Mouse (Mus musculus): ENCODE data around the gene 2900092C05Rik. TPM values are rescaled to one million over a fixed set of nuclear protein-coding genes. Genes with fewer than 3 reads are reported as not detected.

The 2900092C05Rik gene
- total RNA-seq (2023), result not detected in 4 replicates

DNA sequence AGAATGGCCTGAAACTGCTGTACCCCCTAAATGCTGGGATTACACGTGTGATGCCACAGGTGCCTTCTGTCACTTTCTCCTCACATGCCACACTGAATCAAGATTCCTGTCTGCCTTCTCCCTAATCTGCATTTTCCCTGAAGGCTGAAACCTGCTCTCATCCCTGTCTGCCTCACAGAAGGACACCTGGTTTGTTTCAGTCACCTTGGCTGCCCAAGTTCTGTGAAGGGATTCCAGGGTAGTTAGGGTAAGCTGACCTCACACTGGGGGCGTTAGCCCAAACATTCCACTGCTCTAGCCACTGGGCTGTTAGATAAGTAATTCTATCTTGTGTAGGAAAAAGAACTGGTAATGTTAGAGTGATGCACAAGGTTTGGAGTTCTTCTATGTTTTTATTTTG lies at the start of gene 2900092C05Rik:
TSS of gene 2900092C05Rik (plus strand) at position 301 of the 400 bp plus-strand sequence.

DNA sequence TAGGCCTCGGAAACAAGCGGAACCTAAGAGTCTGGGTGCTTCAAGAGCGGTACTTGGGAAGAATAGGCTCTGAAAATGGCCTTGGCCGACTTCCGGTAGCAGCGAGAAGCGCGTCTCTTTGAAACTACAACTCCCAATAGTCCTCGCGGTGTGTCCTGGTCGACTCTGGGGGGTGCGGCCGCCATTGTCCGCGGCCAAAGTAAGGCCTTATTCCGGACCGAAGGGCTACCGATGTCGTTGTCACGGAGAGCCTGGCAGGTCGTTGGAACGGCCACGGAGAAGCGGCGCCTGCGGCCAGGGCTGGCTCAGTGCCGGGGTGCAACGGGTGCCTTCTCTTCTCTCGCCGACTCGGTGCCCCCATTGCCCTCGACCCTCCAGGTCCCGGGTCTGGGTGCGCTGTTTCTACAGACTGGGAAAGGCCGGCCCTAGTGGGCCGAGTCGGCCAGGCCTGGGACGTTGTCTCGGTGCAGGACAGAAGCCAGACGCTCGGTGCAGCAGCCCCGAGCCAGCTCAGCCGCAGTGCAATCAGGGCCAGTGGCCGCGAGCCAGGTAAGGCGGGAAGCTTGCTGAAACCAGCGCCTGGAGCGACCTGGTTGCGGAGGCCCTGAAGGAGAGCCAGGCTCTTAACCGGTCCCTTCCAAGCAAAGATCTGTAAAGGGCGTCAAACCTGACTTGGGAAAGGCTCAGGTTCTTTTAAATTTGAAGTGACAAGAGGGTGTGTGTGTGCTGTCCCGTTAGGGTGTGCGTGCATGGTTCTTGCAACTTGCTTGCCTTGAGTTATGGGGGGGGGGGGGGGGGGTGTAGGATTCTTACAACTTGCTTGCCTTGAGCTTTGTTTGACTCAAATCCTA lies 33.9 kb upstream of the 2900092C05Rik start, which contains the start of gene Zfp606:
TSS of gene Zfp606 (plus strand) at position 136 of the 851 bp plus-strand sequence.

Other genes starting within 250 kb of the 2900092C05Rik start
- not detected in 4 replicates for gene Vmn1r81, start 244.2 kb upstream of the 2900092C05Rik start, total RNA-seq (2023)
- gene Vmn1r82, start 212.1 kb upstream of the 2900092C05Rik start, total RNA-seq (2023), result not detected in 4 replicates
- gene Vmn1r83, start 183.0 kb upstream of the 2900092C05Rik start, total RNA-seq (2023), result not detected in 4 replicates
- not detected in 4 replicates for gene Vmn1r84, start 143.2 kb upstream of the 2900092C05Rik start, total RNA-seq (2023)
- gene Zfp551, start 89.8 kb upstream of the 2900092C05Rik start, total RNA-seq (2023), result 1.7 to 5.5 TPM (median 2.1 TPM) in 4 replicates
- 6.2 to 7.9 TPM (median 6.6 TPM) in 4 replicates for gene Zfp606, start 34.2 kb upstream of the 2900092C05Rik start, total RNA-seq (2023)
- 0.03 to 0.09 TPM (median 0.06 TPM) in 3 of 4 replicates, not detected in the other for gene Vmn2r53, start 96.3 kb downstream of the 2900092C05Rik start, total RNA-seq (2023)
- not detected in 4 replicates for gene Vmn2r54, start 127.8 kb downstream of the 2900092C05Rik start, total RNA-seq (2023)
- gene Vmn2r55, start 172.5 kb downstream of the 2900092C05Rik start, total RNA-seq (2023), result not detected in 4 replicates
- not detected in 4 replicates for gene Vmn2r56, start 222.5 kb downstream of the 2900092C05Rik start, total RNA-seq (2023)

Data from B cell, adult 62 days (primary cell).